Mouse (Mus musculus): ENCODE data around the gene Cdc37l1. TPM values are rescaled to one million over a fixed set of nuclear protein-coding genes. Genes with fewer than 3 reads are reported as not detected.
A peak's percentile ranks its signal among the peaks of the same experiment; 100 is the strongest.

Gene Cdc37l1
- polyA plus RNA-seq (2015; fragmentation: Nextera tagmentation; extraction: Ambion mirVana): 44.0 and 46.7 TPM in 2 replicates

- ATAC-seq (ENCODE audit: low FRiP score): peak; percentile 96
- peak within 1 kb of the TSS; percentile 86 for H3K4me3 ChIP-seq (replicated peaks)
- H3K27me3 ChIP-seq (replicated peaks): no peaks in the 10 kb centered on the region
- peak within 1 kb of the TSS; percentile 87 for H3K27ac ChIP-seq (replicated peaks)
- peaks cover 26% of the 10 kb centered on the region for H3K4me1 ChIP-seq
- no peaks in the 10 kb centered on the region for H3K9me3 ChIP-seq (replicated peaks)
- peak within 1 kb of the TSS; percentile 86 for H3K9ac ChIP-seq (replicated peaks)
- peaks cover 16% of the 10 kb centered on the region; the same call in 1 of the 2 replicates for H3K36me3 ChIP-seq
- H3K4me2 ChIP-seq: peak within 1 kb of the TSS; percentile 77
- WGBS: under 1% methylated on average over 37 of the region's 37 CpGs
These were observed at the start of gene Cdc37l1 for GRCm38 (mm10) chr19:28990194-28990589. Gene Cdc37l1, plus strand, starts transcription at chr19:28990352.

GRCm38 (mm10) chr19:28941271-28941670 lies 48.9 kb upstream of the Cdc37l1 start:
- Histone ChIP-seq H3K9me3 (replicated peaks) (no peaks in the 10 kb centered on the region), H3K27ac (replicated peaks) (no peak overlapping the region), H3K9ac (replicated peaks) (no peak overlapping the region), H3K36me3 (no peaks in the 10 kb centered on the region), H3K4me2 (no peak overlapping the region), H3K4me3 (replicated peaks) (no peak overlapping the region), H3K4me1 (no peaks in the 10 kb centered on the region), H3K27me3 (replicated peaks) (no peaks in the 10 kb centered on the region)
- WGBS: 79% methylated on average over 4 of the region's 4 CpGs
- no peak for ATAC-seq (ENCODE audit: low FRiP score)

DNA sequence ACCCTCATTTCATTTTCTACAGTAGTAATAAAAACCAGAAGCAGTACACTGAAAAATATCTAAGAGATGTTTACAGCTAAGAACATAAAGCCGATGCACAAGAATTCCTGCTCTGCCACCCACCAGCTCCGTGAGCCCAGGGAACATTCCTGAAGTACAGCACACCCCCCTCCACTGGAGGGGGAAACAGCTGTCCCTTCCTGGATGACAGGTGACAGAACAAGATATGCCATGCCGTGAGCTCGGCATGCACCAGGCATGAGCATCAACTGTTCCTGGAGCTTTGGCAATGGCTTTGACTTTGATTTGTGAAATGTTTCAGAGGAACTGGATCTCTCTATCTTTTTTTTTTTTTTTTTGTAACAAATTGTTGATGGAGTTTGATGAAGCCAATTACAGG lies 43.4 kb upstream of the Cdc37l1 start:
- H3K4me3 ChIP-seq (replicated peaks): no peak overlapping the region
- no peak for ATAC-seq (ENCODE audit: low FRiP score)
- H3K4me1 ChIP-seq: no peaks in the 10 kb centered on the region
- H3K4me2 ChIP-seq: no peak overlapping the region
- no peaks in the 10 kb centered on the region for H3K27me3 ChIP-seq (replicated peaks)
- no peaks in the 10 kb centered on the region for H3K9me3 ChIP-seq (replicated peaks)
- H3K9ac ChIP-seq (replicated peaks): no peak overlapping the region
- no peak overlapping the region for H3K27ac ChIP-seq (replicated peaks)
- 68% methylated on average over 4 of the region's 4 CpGs for WGBS
- no peaks in the 10 kb centered on the region for H3K36me3 ChIP-seq

GRCm38 (mm10) chr19:28947311-28947710 lies 42.8 kb upstream of the Cdc37l1 start:
- Histone ChIP-seq H3K4me2 (no peak overlapping the region), H3K27me3 (replicated peaks) (no peaks in the 10 kb centered on the region), H3K4me1 (no peaks in the 10 kb centered on the region), H3K27ac (replicated peaks) (no peak overlapping the region), H3K9me3 (replicated peaks) (no peaks in the 10 kb centered on the region), H3K36me3 (no peaks in the 10 kb centered on the region), H3K4me3 (replicated peaks) (no peak overlapping the region), H3K9ac (replicated peaks) (no peak overlapping the region)
- ATAC-seq (ENCODE audit: low FRiP score): no peak
- 68% methylated on average over 2 of the region's 2 CpGs for WGBS

DNA sequence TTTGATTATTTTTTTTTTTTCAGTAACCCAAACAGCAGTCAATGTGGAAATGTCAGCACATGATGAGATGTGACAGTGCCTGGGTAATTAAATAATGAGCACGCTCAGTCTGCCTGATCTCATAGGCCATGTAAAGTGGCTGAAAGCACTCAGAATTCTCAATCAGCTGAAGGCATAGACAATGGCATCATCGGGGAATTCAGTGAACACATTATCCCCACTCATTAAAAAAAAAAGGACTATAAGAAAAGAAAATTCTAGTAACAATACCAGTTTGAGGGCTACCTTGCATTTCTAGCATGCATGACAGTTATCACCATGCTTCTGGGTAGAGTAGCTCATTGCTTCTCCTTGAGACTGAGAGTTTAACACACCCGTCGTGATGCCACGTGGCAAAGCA lies 38.9 kb upstream of the Cdc37l1 start:
- no peak overlapping the region for H3K4me2 ChIP-seq
- H3K27ac ChIP-seq (replicated peaks): no peak overlapping the region
- H3K4me3 ChIP-seq (replicated peaks): no peak overlapping the region
- no peaks in the 10 kb centered on the region for H3K9me3 ChIP-seq (replicated peaks)
- no peaks in the 10 kb centered on the region for H3K4me1 ChIP-seq
- 79% methylated on average over 5 of the region's 5 CpGs for WGBS
- H3K36me3 ChIP-seq: no peaks in the 10 kb centered on the region
- H3K27me3 ChIP-seq (replicated peaks): no peaks in the 10 kb centered on the region
- no peak for ATAC-seq (ENCODE audit: low FRiP score)
- H3K9ac ChIP-seq (replicated peaks): no peak overlapping the region

DNA sequence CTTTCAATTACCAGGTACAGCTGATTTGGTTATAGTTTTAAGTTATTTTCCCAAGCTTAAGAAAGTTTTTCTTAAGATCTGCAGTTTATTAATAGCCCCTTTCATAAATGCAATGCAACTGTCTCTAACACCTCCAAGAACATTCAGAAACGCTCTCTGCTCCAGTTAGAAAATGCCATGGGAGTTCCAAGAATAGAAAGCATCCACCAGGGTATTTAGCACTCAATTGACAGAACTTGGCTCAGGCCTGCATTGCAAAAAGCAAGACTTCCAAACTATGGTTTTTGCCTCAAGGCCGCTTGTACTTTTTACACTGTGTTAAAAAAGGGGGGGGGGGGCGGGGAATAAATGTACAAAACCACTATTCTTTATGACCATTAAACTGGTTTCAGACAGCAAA lies 27.0 kb upstream of the Cdc37l1 start:
- Histone ChIP-seq H3K4me2 (peak overlapping the region; percentile 74), H3K4me1 (peaks cover 25% of the 10 kb centered on the region), H3K27me3 (replicated peaks) (no peaks in the 10 kb centered on the region), H3K9me3 (replicated peaks) (no peaks in the 10 kb centered on the region), H3K27ac (replicated peaks) (peak overlapping the region; percentile 84; the same call in 1 of the 2 replicates), H3K4me3 (replicated peaks) (peak overlapping the region; percentile 85), H3K36me3 (no peaks in the 10 kb centered on the region), H3K9ac (replicated peaks) (peak overlapping the region; percentile 91; the same call in 1 of the 2 replicates)
- ATAC-seq (ENCODE audit: low FRiP score): no peak
- 42% methylated on average over 3 of the region's 3 CpGs for WGBS

GRCm38 (mm10) chr19:28963513-28963841 lies 26.7 kb upstream of the Cdc37l1 start:
- Histone ChIP-seq H3K4me1 (peaks cover 25% of the 10 kb centered on the region), H3K27ac (replicated peaks) (peak overlapping the region; percentile 84), H3K9ac (replicated peaks) (peak overlapping the region; percentile 91), H3K9me3 (replicated peaks) (no peaks in the 10 kb centered on the region), H3K36me3 (no peaks in the 10 kb centered on the region), H3K4me2 (peak overlapping the region; percentile 74), H3K27me3 (replicated peaks) (no peaks in the 10 kb centered on the region), H3K4me3 (replicated peaks) (peak overlapping the region; percentile 85)
- ATAC-seq (ENCODE audit: low FRiP score): 0 out of 2 replicates have a peak, but pooled peaks have one; percentile 7
- 0% methylated on average over 4 of the region's 4 CpGs for WGBS

GRCm38 (mm10) chr19:28963842-28964551 lies 26.2 kb upstream of the Cdc37l1 start, which contains the start of gene Plpp6:
Gene Plpp6, plus strand, starts transcription at chr19:28963953.
- no peaks in the 10 kb centered on the region for H3K9me3 ChIP-seq (replicated peaks)
- WGBS: 0% methylated on average over 64 of the region's 73 CpGs
- peak within 1 kb of the TSS; percentile 91 for H3K9ac ChIP-seq (replicated peaks)
- no peaks in the 10 kb centered on the region for H3K36me3 ChIP-seq
- H3K4me1 ChIP-seq: peaks cover 25% of the 10 kb centered on the region
- peak within 1 kb of the TSS; percentile 84 for H3K27ac ChIP-seq (replicated peaks)
- H3K4me2 ChIP-seq: peak within 1 kb of the TSS; percentile 74
- H3K27me3 ChIP-seq (replicated peaks): no peaks in the 10 kb centered on the region
- peak; percentile 94 for ATAC-seq (ENCODE audit: low FRiP score)
- peak within 1 kb of the TSS; percentile 85 for H3K4me3 ChIP-seq (replicated peaks)

DNA sequence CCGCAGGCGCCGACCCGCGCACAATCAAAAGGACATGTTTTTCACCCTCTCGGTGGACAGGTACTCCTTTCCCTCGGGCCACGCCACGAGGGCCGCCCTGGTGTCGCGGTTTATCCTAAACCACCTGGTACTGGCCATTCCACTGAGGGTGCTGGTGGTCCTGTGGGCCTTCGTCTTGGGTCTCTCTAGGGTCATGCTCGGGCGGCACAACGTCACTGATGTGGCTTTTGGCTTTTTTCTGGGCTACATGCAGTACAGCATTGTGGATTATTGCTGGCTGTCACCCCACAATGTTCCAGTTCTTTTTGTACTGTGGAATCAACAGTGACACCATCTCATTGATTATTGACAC lies 25.6 kb upstream of the Cdc37l1 start:
- WGBS: 4% methylated on average over 16 of the region's 16 CpGs
- peak overlapping the region; percentile 84; the same call in 1 of the 2 replicates for H3K27ac ChIP-seq (replicated peaks)
- peak; percentile 51 for ATAC-seq (ENCODE audit: low FRiP score)
- H3K9ac ChIP-seq (replicated peaks): peak overlapping the region; percentile 91
- H3K4me2 ChIP-seq: peak overlapping the region; percentile 74
- H3K9me3 ChIP-seq (replicated peaks): no peaks in the 10 kb centered on the region
- no peaks in the 10 kb centered on the region for H3K36me3 ChIP-seq
- H3K4me1 ChIP-seq: peaks cover 25% of the 10 kb centered on the region
- peak overlapping the region; percentile 85 for H3K4me3 ChIP-seq (replicated peaks)
- H3K27me3 ChIP-seq (replicated peaks): no peaks in the 10 kb centered on the region

GRCm38 (mm10) chr19:28967652-28968051 lies 22.5 kb upstream of the Cdc37l1 start, which contains the start of gene 4430402I18Rik:
Gene 4430402I18Rik, minus strand, starts transcription at chr19:28967800.
- Histone ChIP-seq H3K4me1 (peaks cover 25% of the 10 kb centered on the region), H3K27me3 (replicated peaks) (no peaks in the 10 kb centered on the region), H3K9ac (replicated peaks) (no peak within 1 kb of the TSS), H3K36me3 (no peaks in the 10 kb centered on the region), H3K4me3 (replicated peaks) (no peak within 1 kb of the TSS), H3K4me2 (peak within 1 kb of the TSS; percentile 7; the same call in 1 of the 2 replicates), H3K9me3 (replicated peaks) (no peaks in the 10 kb centered on the region), H3K27ac (replicated peaks) (no peak within 1 kb of the TSS)
- WGBS: 7% methylated on average over 11 of the region's 11 CpGs
- ATAC-seq (ENCODE audit: low FRiP score): no peak

DNA sequence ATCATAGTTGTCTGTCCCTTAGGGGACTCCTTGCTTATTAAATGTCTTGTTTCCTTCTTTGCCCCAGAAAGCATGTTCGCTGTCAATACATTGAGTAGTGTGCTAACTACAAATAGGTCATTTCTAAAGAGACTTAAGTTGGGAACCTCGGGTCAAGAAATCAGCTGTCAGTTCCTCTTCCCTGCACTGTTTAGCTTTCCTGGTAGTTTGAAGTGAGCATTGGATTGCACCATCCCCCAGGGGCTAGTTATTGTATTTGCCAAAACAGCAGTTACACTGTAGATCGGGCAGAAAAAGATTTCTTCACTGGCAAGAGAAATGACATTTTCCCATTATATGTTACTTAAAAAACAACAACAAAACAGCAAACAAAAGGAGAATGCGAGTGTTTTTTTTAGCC lies 22.0 kb upstream of the Cdc37l1 start:
- Histone ChIP-seq H3K27me3 (replicated peaks) (no peaks in the 10 kb centered on the region), H3K4me1 (peaks cover 24% of the 10 kb centered on the region), H3K36me3 (no peaks in the 10 kb centered on the region), H3K9me3 (replicated peaks) (no peaks in the 10 kb centered on the region), H3K9ac (replicated peaks) (no peak overlapping the region), H3K4me2 (no peak overlapping the region), H3K27ac (replicated peaks) (no peak overlapping the region), H3K4me3 (replicated peaks) (no peak overlapping the region)
- WGBS: 66% methylated on average over 4 of the region's 4 CpGs
- no peak for ATAC-seq (ENCODE audit: low FRiP score)

DNA sequence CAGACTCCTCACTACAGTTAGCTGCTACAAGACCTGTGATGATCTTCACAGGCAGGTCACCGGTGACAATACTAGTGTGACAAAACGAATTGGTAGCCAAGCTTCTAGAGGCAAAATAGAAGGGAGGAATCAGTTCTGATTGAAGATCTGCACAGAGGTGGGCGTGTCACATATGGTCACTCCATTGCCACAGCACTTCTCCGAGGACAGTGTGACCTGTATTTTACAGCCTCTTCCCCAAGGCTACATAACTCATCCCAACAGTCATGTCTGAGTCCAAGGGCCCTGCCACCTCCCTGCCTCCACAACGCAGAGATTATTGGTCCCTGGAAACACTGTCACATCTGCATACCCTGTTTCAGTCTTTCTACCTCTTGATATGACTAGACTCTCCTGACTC lies 20.9 kb upstream of the Cdc37l1 start:
- Histone ChIP-seq H3K9me3 (replicated peaks) (no peaks in the 10 kb centered on the region), H3K4me1 (peaks cover 20% of the 10 kb centered on the region), H3K4me3 (replicated peaks) (no peak overlapping the region), H3K4me2 (no peak overlapping the region), H3K27me3 (replicated peaks) (no peaks in the 10 kb centered on the region), H3K27ac (replicated peaks) (no peak overlapping the region), H3K9ac (replicated peaks) (no peak overlapping the region), H3K36me3 (no peaks in the 10 kb centered on the region)
- WGBS: 79% methylated on average over 5 of the region's 5 CpGs
- no peak for ATAC-seq (ENCODE audit: low FRiP score)
